Mouse (Mus musculus) ES-CJ7 (cell line): Measurements from ENCODE around the gene Nipa2.

Source experiments
- DNase-seq: peaks from one replicate; pipeline ENCODE4 v3.0.0; 2011; ENCODE audit warnings: low read depth, low spot score

The Nipa2 gene

DNA sequence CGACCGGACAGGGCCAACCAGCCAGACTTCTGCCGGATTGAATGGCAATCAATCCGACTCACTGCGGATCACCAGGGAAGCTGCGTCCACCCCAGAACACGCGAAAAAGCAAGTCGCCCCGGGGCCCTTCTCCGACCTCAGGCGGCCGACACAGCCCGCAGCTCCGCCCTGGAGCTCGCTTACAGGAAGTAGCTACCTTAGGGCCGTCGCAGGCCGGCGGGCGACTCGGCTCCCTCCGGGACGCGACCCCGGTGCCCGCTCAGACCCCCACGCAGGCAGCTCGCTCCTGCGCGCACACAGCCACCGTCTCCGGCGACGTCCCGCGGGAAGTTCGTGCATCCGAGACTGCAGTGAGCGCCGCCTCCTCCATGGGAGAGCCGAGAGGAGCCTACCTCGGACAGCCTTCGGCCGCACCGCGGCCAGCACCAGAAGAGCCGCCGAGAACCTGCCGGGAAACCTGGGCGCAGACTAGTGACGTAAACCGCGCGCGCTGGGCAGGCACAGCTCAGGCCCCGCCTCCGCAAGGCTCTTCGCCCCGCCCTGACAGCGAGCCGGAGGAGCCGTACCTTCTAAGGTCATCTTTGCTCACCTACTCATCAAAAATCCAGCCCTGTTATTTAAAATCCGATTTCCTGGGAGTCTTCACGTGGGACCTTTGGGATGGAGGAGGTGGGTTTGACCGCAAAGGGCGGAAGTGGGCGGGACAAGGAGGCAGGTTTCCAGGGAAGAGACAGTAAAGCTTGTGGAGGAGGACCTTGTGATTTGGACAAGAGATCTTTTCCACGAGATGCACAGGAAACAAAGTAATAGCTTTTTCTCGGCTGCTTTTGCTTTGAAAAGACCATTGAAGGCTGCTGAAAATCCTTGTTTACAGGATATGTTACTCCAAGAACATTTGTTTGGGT is at the start of gene Nipa2:
Nipa2 (minus strand) TSS at position 473 of the 905 bp plus-strand sequence.
- peak; percentile 93 for DNase-seq

- no peak for DNase-seq
Observed at GRCm38 (mm10) chr7:56011018-56011333, 48.7 kb upstream of the Nipa2 start.

DNA sequence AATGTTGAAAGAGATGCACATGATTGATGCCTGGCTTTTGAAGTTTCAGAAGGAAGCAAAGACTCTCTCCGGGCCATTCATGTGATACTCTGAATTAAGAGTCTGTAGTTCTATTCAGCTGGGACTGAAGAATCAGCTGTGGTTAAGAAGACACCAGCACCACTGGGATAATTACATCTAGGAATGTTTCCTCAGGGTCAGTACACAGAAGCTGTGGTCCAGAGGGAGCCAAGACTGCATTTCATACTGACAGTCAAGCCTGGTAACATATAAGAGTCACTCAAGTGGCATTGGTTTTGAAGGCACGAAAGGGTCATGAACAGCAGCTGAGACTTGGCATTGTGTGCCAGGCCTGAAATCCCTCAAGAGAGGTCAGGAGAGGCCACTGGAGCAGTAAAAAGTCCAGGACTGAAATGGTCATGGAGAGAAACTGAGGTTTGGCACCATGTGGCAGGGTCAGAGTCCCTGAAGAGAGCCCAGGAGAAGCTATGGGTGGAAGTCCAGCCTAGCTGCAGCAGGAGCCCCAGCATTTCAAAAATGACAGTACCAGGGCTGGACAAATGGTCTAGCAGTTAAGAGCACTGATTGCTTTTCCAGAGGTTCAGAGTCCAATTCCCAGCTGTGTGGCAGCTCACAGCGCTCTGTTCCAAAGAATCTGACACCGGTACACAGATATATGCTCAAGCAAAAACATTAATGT is 48.2 kb upstream of the Nipa2 start:
- no peak for DNase-seq

GRCm38 (mm10) chr7:55998997-55999396 is 36.7 kb upstream of the Nipa2 start:
- DNase-seq = peak; percentile 77

DNA sequence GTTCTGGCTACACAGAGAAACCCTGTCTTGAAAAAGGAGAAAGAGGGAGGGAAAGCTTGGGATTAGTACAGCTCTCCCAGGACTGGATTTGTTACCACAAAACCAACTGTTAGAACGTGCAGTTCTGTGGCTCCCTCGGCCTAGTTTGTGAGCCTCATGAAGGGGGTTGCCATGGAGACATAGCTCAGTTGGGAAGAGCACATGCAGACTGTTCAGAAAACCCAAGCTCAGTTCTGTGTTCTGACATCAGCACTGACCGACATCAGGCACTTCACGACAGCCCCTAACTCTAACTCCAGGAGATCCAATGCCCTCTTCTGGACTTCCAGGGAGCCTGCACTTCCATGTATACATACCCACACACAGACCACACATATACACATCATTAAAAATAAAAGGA is 32.7 kb upstream of the Nipa2 start:
- peak; percentile 35 for DNase-seq

- no peak for DNase-seq
Observed at GRCm38 (mm10) chr7:55991858-55992257, 29.6 kb upstream of the Nipa2 start.

DNA sequence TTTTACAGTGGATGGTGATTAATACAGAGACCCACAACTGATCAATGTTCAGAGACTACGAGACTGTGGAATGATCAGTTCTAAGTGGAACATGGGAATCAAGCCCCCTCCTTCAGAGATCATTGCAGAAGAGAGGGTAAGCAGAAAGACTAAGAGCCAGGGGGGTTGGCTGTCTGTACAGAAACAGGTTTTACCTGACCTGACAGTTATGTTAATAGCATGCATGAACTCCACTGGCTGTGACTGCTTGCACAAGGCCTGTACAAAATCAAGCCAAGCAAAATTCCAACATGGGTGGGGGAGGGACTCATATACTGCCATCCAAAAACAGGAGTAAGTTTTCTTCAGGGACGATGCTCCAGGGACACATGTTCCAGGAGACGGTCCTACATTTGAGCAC is 28.9 kb upstream of the Nipa2 start:
- no peak for DNase-seq

DNA sequence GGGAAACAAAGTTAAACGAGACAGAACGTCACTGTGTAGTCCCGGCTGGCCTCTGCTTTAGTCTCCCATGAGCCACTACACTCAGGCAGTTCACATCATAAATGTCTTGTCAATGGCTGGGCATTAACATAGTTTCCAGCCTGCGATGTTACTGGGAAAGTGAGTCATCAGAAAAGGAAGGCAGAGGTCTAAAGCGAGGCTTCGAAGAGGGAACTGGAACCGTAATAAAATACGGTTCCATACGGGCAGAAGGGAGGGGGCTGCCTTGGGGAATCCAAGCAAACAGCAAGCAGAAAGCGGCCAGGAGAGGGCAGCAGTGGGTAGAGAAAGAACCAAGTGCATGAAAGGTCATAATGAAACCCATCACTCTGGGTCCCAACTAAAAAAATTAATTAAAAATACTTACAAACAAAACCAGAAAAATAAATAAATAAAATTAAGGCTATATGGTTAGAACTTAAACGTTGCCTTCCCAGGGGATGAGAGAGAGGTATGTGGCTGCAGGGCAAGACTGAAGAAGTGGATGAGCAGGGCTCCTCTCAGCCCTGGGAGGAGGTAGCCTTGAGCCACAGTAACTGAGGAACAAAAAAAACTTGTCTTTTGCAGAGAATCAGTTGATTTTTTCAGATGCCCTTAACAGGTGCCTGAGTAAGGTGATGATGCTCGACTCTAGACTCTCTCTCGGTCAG is 24.4 kb upstream of the Nipa2 start:
- peak; percentile 69 for DNase-seq

DNA sequence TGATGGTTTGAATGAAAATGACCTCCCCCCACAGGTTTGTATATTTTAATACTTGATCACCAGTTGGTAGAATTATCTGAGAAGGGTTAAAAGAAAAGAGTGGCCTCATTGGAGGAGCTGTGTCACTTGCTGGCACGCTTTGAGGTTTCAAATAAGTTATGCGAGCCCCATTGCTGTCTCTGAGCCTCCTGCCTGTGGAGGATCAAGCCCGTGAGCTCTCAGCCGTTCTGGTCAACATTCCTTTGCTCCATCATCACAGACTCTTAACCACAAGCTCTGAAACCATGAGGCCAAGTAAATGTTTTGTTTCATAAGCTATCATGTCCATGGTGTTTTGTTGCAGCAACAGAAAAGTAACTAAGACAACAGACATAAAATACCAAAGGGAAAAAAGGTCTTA is 22.5 kb upstream of the Nipa2 start:
- DNase-seq = no peak

DNA sequence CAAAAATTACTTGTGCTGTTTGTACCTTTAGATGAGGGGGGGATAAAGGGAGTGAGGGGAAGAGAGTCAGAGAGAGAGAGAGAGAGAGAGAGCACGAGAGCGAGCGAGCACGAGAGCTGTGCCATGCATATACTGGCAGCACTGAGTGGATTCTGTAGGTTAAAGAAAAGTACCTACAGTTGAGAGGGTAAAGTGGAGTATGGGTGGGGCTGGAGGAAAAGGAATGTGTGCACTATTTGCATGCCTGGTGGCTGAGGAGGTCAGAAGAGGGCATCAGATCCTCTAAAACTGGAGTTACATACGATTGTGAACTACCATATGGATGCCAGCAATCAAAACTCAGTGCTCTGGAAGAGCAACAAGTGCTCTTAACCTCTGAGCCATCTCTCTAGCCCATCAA is 20.8 kb upstream of the Nipa2 start:
- no peak for DNase-seq

DNA sequence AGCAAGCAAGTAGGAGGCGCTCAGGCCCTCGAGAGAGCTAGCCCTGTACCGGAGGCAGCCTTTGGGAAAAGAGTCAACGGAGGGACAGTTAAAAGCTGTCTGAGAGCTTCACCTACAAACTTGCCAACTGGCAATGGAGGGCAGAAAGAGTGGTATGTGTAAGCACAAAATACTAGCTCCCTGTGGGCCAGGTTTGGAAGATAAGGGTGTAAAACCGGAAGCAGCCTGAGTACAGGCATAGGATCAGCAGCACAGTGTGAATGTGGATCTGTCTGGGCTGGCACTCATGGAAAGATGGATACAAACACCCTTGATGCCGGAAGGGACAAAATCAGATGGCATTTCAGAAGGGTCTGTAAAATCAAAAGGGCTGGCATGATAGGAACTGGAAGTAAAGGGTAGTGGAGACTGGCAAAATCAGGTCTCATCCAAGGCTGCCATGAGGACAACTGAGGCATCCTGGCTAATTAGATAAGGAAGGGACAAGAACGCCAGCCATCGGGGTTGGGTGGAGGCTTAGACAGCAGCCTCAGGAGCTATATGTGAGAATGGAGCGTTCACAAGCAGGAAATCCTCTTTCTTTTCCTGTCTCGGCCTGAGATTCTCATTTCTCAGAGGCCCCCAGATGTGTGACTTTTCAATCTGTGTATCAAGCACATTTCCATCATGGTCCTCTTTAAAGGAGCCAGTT is 19.9 kb upstream of the Nipa2 start:
- no peak for DNase-seq

- no peak for DNase-seq
Observed at GRCm38 (mm10) chr7:55981511-55981910, 19.2 kb upstream of the Nipa2 start.

- peak; percentile 73 for DNase-seq
Observed at GRCm38 (mm10) chr7:55974429-55974828, 12.2 kb upstream of the Nipa2 start.

DNA sequence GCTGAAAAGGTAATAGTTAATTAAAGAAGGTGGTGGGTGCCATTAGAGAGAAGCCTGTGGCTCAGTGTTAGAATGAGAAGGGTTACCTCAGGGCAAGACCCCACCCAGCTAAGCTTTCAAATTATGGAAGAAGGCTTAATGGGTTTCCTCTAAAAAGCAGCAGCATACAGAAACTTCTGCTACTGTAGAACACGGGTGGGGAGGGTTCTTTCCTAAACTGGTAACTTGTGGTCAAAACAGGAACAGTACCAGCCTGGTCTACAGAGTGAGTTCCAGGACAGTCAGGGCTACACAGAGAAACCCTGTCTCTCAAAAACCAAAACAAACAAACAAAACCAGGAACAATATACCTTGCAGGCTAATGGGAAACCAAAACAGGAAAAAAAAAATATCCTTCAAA is 7.1 kb upstream of the Nipa2 start:
- DNase-seq = no peak

GRCm38 (mm10) chr7:55968258-55968901 is 6.1 kb upstream of the Nipa2 start:
- DNase-seq = peak; percentile 31

- no peak for DNase-seq
Observed at GRCm38 (mm10) chr7:55966866-55967460, 4.7 kb upstream of the Nipa2 start.

- DNase-seq = no peak
Observed at GRCm38 (mm10) chr7:55960506-55960905, 1.8 kb downstream of the Nipa2 start.

GRCm38 (mm10) chr7:55959801-55960200 is 2.5 kb downstream of the Nipa2 start:
- DNase-seq = no peak

GRCm38 (mm10) chr7:55957916-55958315 is 4.4 kb downstream of the Nipa2 start:
- DNase-seq = no peak

- DNase-seq = no peak
Observed at GRCm38 (mm10) chr7:55957178-55957577, 5.1 kb downstream of the Nipa2 start.

GRCm38 (mm10) chr7:55956054-55956453 is 6.2 kb downstream of the Nipa2 start:
- DNase-seq = no peak
